Mouse (Mus musculus) limb, embryonic 14.5 days (tissue): ENCODE results near the gene Dhx57. TPM values are rescaled to one million over a fixed set of nuclear protein-coding genes. Genes with fewer than 3 reads are reported as not detected.
A peak's percentile ranks its signal among the peaks of the same experiment; 100 is the strongest.

Experiments used
- ATAC-seq: fragments of 200-750 bp; cut with Nextera tagmentation; 2 replicates; pipeline ENCODE4 v1.8.0; 2017; ENCODE audit warnings: low read depth, moderate number of reproducible peaks, moderate TSS enrichment; ENCODE audit not compliant: low FRiP score
- DNase-seq: peaks from one replicate; pipeline ENCODE4 v3.0.0-alpha.2; 2015; ENCODE audit warnings: low spot score
- H3K27ac ChIP-seq: fragments of 300-500 bp; sonication (generic); replicated peaks from 2 replicates; pipeline ENCODE4 v1.5.1; 2014; ENCODE audit warnings: low read depth, mild to moderate bottlenecking, low read length, moderate library complexity, mixed read lengths
- H3K27me3 ChIP-seq: fragments of 300-500 bp; sonication (generic); 2 replicates; pipeline ENCODE4 v1.6.1; 2014; ENCODE audit warnings: low read length, mixed read lengths; ENCODE audit not compliant: control insufficient read depth, insufficient read depth
- H3K36me3 ChIP-seq: fragments of 300-500 bp; sonication (generic); 2 replicates; pipeline ENCODE4 v1.6.1; 2014; ENCODE audit warnings: mild to moderate bottlenecking, low read length, moderate library complexity, mixed read lengths; ENCODE audit not compliant: control insufficient read depth, insufficient read depth
- H3K4me1 ChIP-seq: fragments of 300-500 bp; sonication (generic); 2 replicates; pipeline ENCODE4 v1.6.1; 2014; ENCODE audit warnings: antibody characterized with exemption, low read length, mixed read lengths; ENCODE audit not compliant: control insufficient read depth, insufficient read depth
- H3K4me2 ChIP-seq: fragments of 300-500 bp; sonication (generic); replicated peaks from 2 replicates; pipeline ENCODE4 v1.6.1; 2014; ENCODE audit warnings: low read depth, mild to moderate bottlenecking, low read length, moderate library complexity; ENCODE audit not compliant: severe bottlenecking
- H3K4me3 ChIP-seq: fragments of 300-500 bp; sonication (generic); replicated peaks from 2 replicates; pipeline ENCODE4 v1.5.1; 2014; ENCODE audit warnings: low read length
- H3K9ac ChIP-seq: fragments of 300-500 bp; sonication (generic); 2 replicates; pipeline ENCODE4 v1.6.1; 2014; ENCODE audit warnings: mild to moderate bottlenecking, low read depth, low read length, moderate library complexity; ENCODE audit not compliant: severe bottlenecking
- H3K9me3 ChIP-seq: fragments of 300-500 bp; sonication (generic); 2 replicates; pipeline ENCODE4 v1.6.1; 2016; ENCODE audit warnings: low read length; ENCODE audit not compliant: control insufficient read depth
- POLR2A ChIP-seq: fragments of 200-500 bp; IDR thresholded peaks from 2 replicates; pipeline ENCODE4 v1.8.0; 2012; ENCODE audit warnings: inconsistent platforms, mild to moderate bottlenecking, moderate library complexity, borderline replicate concordance; ENCODE audit not compliant: insufficient read depth, insufficient read length; ENCODE audit errors: extremely low read depth
- WGBS: fragments of 180-500 bp; shearing (Covaris S2); extraction: QIAGEN DNeasy Blood & Tissue Kit; methylation state at CpG from one replicate; pipeline ENCODE4 v1.1.7; 2014; 5-methylcytosine and 5-hydroxymethylcytosine counted together
- polyA plus RNA-seq, 2 experiments: library from polyadenylated mRNA; depleted of rRNA in 1 of 2; stranded (reverse) in 1 of 2; unstranded in 1 of 2; fragments of >200 nt; fragmentation: Nextera tagmentation in 1 of 2; extraction: Ambion mirVana in 1 of 2; gene quantifications; 2 replicates each; pipeline versions ENCODE4 v1.2.1 to v1.2.3; 2012 to 2014

Gene Dhx57
- polyA plus RNA-seq, 2 experiments = 21.1 to 45.2 TPM

GRCm38 (mm10) chr17:80298844-80299243, 8.6 kb upstream of the Dhx57 start:
- ATAC-seq = no peak

GRCm38 (mm10) chr17:80295258-80295657, 5.0 kb upstream of the Dhx57 start:
- ATAC-seq = no peak

More at GRCm38 (mm10) chr17:80298844-80299243, 8.6 kb upstream of the Dhx57 start:
- no peak overlapping the region for H3K4me2 ChIP-seq
- no peaks in the 10 kb centered on the region for H3K27me3 ChIP-seq
- no peak overlapping the region for H3K27ac ChIP-seq
- no peaks in the 10 kb centered on the region for H3K9me3 ChIP-seq
- no peaks in the 10 kb centered on the region for H3K4me1 ChIP-seq
- no peak for DNase-seq
- no peak overlapping the region for H3K4me3 ChIP-seq
- no peak overlapping the region for H3K9ac ChIP-seq
- TF ChIP-seq POLR2A = no peak
- WGBS = 87% methylated on average over 5 of the region's 5 CpGs
- no peaks in the 10 kb centered on the region for H3K36me3 ChIP-seq

GRCm38 (mm10) chr17:80291148-80291547, 872 bp upstream of the Dhx57 start:
- ATAC-seq = peak; percentile 12; the same call in 1 of the 2 replicates
- no peak overlapping the region for H3K9ac ChIP-seq
- no peak overlapping the region for H3K4me3 ChIP-seq
- peak; percentile 68 for DNase-seq
- no peaks in the 10 kb centered on the region for H3K36me3 ChIP-seq
- H3K9me3 ChIP-seq = no peaks in the 10 kb centered on the region
- H3K4me2 ChIP-seq = no peak overlapping the region
- H3K4me1 ChIP-seq = peaks cover 4% of the 10 kb centered on the region; the same call in 1 of the 2 replicates
- H3K27ac ChIP-seq = no peak overlapping the region
- H3K27me3 ChIP-seq = no peaks in the 10 kb centered on the region
- WGBS = 24% methylated on average over 2 of the region's 2 CpGs
- no peak for TF ChIP-seq POLR2A

More at GRCm38 (mm10) chr17:80295258-80295657, 5.0 kb upstream of the Dhx57 start:
- H3K9ac ChIP-seq = no peak overlapping the region
- H3K27me3 ChIP-seq = no peaks in the 10 kb centered on the region
- no peak for TF ChIP-seq POLR2A
- no peaks in the 10 kb centered on the region for H3K36me3 ChIP-seq
- DNase-seq = no peak
- 88% methylated on average over 5 of the region's 5 CpGs for WGBS
- no peak overlapping the region for H3K27ac ChIP-seq
- no peak overlapping the region for H3K4me2 ChIP-seq
- H3K9me3 ChIP-seq = no peaks in the 10 kb centered on the region
- H3K4me3 ChIP-seq = no peak overlapping the region
- H3K4me1 ChIP-seq = no peaks in the 10 kb centered on the region

GRCm38 (mm10) chr17:80289280-80290073, 799 bp downstream of the Dhx57 start:
- under 1% methylated on average over 28 of the region's 30 CpGs for WGBS
- H3K9ac ChIP-seq = peak overlapping the region; percentile 83
- ATAC-seq = peak; percentile 69
- TF ChIP-seq POLR2A = 0 out of 2 replicates have a peak, but pooled peaks have one; percentile 18
- H3K4me2 ChIP-seq = peak overlapping the region; percentile 63
- peak overlapping the region; percentile 82 for H3K27ac ChIP-seq
- H3K27me3 ChIP-seq = no peaks in the 10 kb centered on the region
- no peaks in the 10 kb centered on the region for H3K9me3 ChIP-seq
- DNase-seq = no peak
- H3K36me3 ChIP-seq = no peaks in the 10 kb centered on the region
- peaks cover 4% of the 10 kb centered on the region; the same call in 1 of the 2 replicates for H3K4me1 ChIP-seq
- peak overlapping the region; percentile 96 for H3K4me3 ChIP-seq

GRCm38 (mm10) chr17:80288012-80288411, 2.3 kb downstream of the Dhx57 start:
- 71% methylated on average over 6 of the region's 6 CpGs for WGBS
- no peak for TF ChIP-seq POLR2A

More at GRCm38 (mm10) chr17:80288012-80288411, 2.3 kb downstream of the Dhx57 start:
- no peaks in the 10 kb centered on the region for H3K36me3 ChIP-seq
- no peaks in the 10 kb centered on the region for H3K9me3 ChIP-seq
- no peak overlapping the region for H3K4me3 ChIP-seq
- H3K4me1 ChIP-seq = peaks cover 4% of the 10 kb centered on the region; the same call in 1 of the 2 replicates
- H3K9ac ChIP-seq = no peak overlapping the region
- no peak for ATAC-seq
- no peaks in the 10 kb centered on the region for H3K27me3 ChIP-seq
- no peak overlapping the region for H3K27ac ChIP-seq
- DNase-seq = no peak
- H3K4me2 ChIP-seq = no peak overlapping the region
